Mouse (Mus musculus) heart, adult 2 months (tissue): ENCODE data around the gene Kdm1b. TPM values are rescaled to one million over a fixed set of nuclear protein-coding genes. Genes with fewer than 3 reads are reported as not detected.

ENCODE experiments used
- DNase-seq, 2 experiments: peaks; one replicate each; pipeline ENCODE4 v3.0.0; 2021
- H3K27ac ChIP-seq: fragments of 200-600 bp; 2 replicates; pipeline ENCODE4 v1.8.1; 2022
- H3K27me3 ChIP-seq: fragments of 200-500 bp; 2 replicates; pipeline ENCODE4 v1.6.1; 2012; ENCODE audit warnings: mild to moderate bottlenecking, low read length, inconsistent platforms, mixed read lengths; ENCODE audit not compliant: control insufficient read depth, insufficient read depth
- H3K36me3 ChIP-seq: fragments of 200-500 bp; 2 replicates; pipeline ENCODE4 v1.6.1; 2012; ENCODE audit warnings: low read length, inconsistent platforms; ENCODE audit not compliant: control insufficient read depth, insufficient read depth
- H3K4me1 ChIP-seq: fragments of 200-500 bp; 2 replicates; pipeline ENCODE4 v1.6.1; 2011; ENCODE audit warnings: low read length; ENCODE audit not compliant: control insufficient read depth, insufficient read depth
- H3K4me3 ChIP-seq: fragments of 200-600 bp; 2 replicates; pipeline ENCODE4 v1.8.1; 2022
- H3K79me2 ChIP-seq: fragments of 200-500 bp; replicated peaks from 2 replicates; pipeline ENCODE4 v1.6.1; 2012; ENCODE audit warnings: mild to moderate bottlenecking, inconsistent platforms, low read length, moderate library complexity, mixed read lengths; ENCODE audit not compliant: control insufficient read depth, insufficient read depth
- H3K9ac ChIP-seq: fragments of 200-500 bp; 2 replicates; pipeline ENCODE4 v1.6.1; 2012; ENCODE audit warnings: low read depth, mild to moderate bottlenecking, control low read depth, inconsistent platforms, low read length, mixed read lengths
- CTCF ChIP-seq: fragments of 200-600 bp; IDR thresholded peaks from 2 replicates; pipeline ENCODE4 v1.8.1; 2022; ENCODE audit warnings: antibody characterized with exemption, mild to moderate bottlenecking, moderate library complexity
- EP300 ChIP-seq: fragments of 200-500 bp; IDR thresholded peaks from 2 replicates; pipeline ENCODE4 v1.6.1; 2011; ENCODE audit warnings: low read depth, low read length, control low read depth; ENCODE audit not compliant: insufficient read depth
- POLR2A ChIP-seq: fragments of 200-500 bp; IDR thresholded peaks from 2 replicates; pipeline ENCODE4 v1.6.1; 2011; ENCODE audit warnings: mild to moderate bottlenecking, low read depth, low read length, control low read depth; ENCODE audit not compliant: insufficient read depth
- WGBS: fragments of 180-500 bp; shearing (Covaris S2); methylation state at CpG from one replicate; pipeline ENCODE4 v1.1.7; 2018; 5-methylcytosine and 5-hydroxymethylcytosine counted together
- intact Hi-C: fragments of 180-260 bp; cut with DNase I; formaldehyde crosslinking; loops from one replicate; pipeline ENCODE4 v1.15.1; 2025
- polyA plus RNA-seq: library from polyadenylated mRNA; depleted of rRNA; stranded (reverse); fragments of >200 nt; gene quantifications from 2 replicates; pipeline ENCODE4 v1.2.3, GENCODE M21; 2012
- total RNA-seq, 2 experiments: library from RNA; stranded (reverse); gene quantifications; 2 replicates each; pipeline ENCODE4 v1.2.3; 2021

Gene Kdm1b
- total and polyA plus RNA-seq, 3 experiments: 5.0 to 10.5 (median 8.9) TPM

- intact Hi-C loops: no loop called here
- no peak overlapping the region for H3K9ac ChIP-seq
- no peak overlapping the region for H3K27ac ChIP-seq
- H3K27me3 ChIP-seq: no peaks in the 10 kb centered on the region
- no peaks in the 10 kb centered on the region for H3K4me1 ChIP-seq
- no peak overlapping the region for H3K4me3 ChIP-seq
- DNase-seq: no peak
- no peaks in the 10 kb centered on the region for H3K79me2 ChIP-seq
- 96% methylated on average over 17 of the region's 17 CpGs for WGBS
- H3K36me3 ChIP-seq: no peaks in the 10 kb centered on the region
- no peak for TF ChIP-seq EP300
- TF ChIP-seq POLR2A: no peak
- no peak for TF ChIP-seq CTCF
Measured at GRCm38 (mm10) chr13:47062756-47063155, 19.5 kb downstream of the Kdm1b start.

GRCm38 (mm10) chr13:47063985-47064760 is 20.9 kb downstream of the Kdm1b start:
- no peak overlapping the region for H3K27ac ChIP-seq
- H3K79me2 ChIP-seq: no peaks in the 10 kb centered on the region
- H3K36me3 ChIP-seq: no peaks in the 10 kb centered on the region
- intact Hi-C loops: no loop called here
- no peak overlapping the region for H3K4me3 ChIP-seq
- TF ChIP-seq EP300 (no peak), POLR2A (no peak), CTCF (no peak)
- WGBS: 63% methylated on average over 15 of the region's 15 CpGs
- no peaks in the 10 kb centered on the region for H3K4me1 ChIP-seq
- no peak overlapping the region for H3K9ac ChIP-seq
- no peaks in the 10 kb centered on the region for H3K27me3 ChIP-seq
- no peak for DNase-seq

- no peak for TF ChIP-seq EP300
- TF ChIP-seq POLR2A: no peak
- no peak for TF ChIP-seq CTCF
- Histone ChIP-seq H3K4me3 (no peak overlapping the region), H3K4me1 (no peaks in the 10 kb centered on the region), H3K27ac (no peak overlapping the region), H3K79me2 (no peaks in the 10 kb centered on the region), H3K9ac (no peak overlapping the region), H3K36me3 (no peaks in the 10 kb centered on the region), H3K27me3 (no peaks in the 10 kb centered on the region)
- intact Hi-C loops: no loop called here
- DNase-seq: no peak
- 97% methylated on average over 10 of the region's 10 CpGs for WGBS
Measured at GRCm38 (mm10) chr13:47066516-47066915, 23.2 kb downstream of the Kdm1b start.

- no peak overlapping the region for H3K27ac ChIP-seq
- DNase-seq: no peak
- intact Hi-C loops: no loop called here
Measured at GRCm38 (mm10) chr13:47067001-47067400, 23.7 kb downstream of the Kdm1b start.

GRCm38 (mm10) chr13:47070329-47071080 is 27.2 kb downstream of the Kdm1b start:
- Histone ChIP-seq H3K79me2 (no peaks in the 10 kb centered on the region), H3K4me3 (no peak overlapping the region), H3K4me1 (no peaks in the 10 kb centered on the region), H3K27me3 (no peaks in the 10 kb centered on the region), H3K27ac (no peak overlapping the region), H3K9ac (no peak overlapping the region), H3K36me3 (no peaks in the 10 kb centered on the region)
- intact Hi-C loops: no loop called here
- WGBS: 87% methylated on average over 15 of the region's 15 CpGs
- TF ChIP-seq CTCF (no peak), EP300 (no peak), POLR2A (no peak)
- no peak for DNase-seq

More at GRCm38 (mm10) chr13:47067001-47067400, 23.7 kb downstream of the Kdm1b start:
- Histone ChIP-seq H3K4me3 (no peak overlapping the region), H3K79me2 (no peaks in the 10 kb centered on the region), H3K36me3 (no peaks in the 10 kb centered on the region), H3K4me1 (no peaks in the 10 kb centered on the region), H3K9ac (no peak overlapping the region), H3K27me3 (no peaks in the 10 kb centered on the region)
- no peak for TF ChIP-seq POLR2A
- TF ChIP-seq CTCF: no peak
- TF ChIP-seq EP300: no peak
- WGBS: 90% methylated on average over 6 of the region's 6 CpGs

GRCm38 (mm10) chr13:47071871-47072270 is 28.6 kb downstream of the Kdm1b start:
- Histone ChIP-seq H3K27me3 (no peaks in the 10 kb centered on the region), H3K27ac (no peak overlapping the region), H3K36me3 (no peaks in the 10 kb centered on the region), H3K4me3 (no peak overlapping the region), H3K4me1 (no peaks in the 10 kb centered on the region), H3K79me2 (no peaks in the 10 kb centered on the region), H3K9ac (no peak overlapping the region)
- no peak for DNase-seq
- TF ChIP-seq CTCF: no peak
- TF ChIP-seq EP300: no peak
- TF ChIP-seq POLR2A: no peak
- 91% methylated on average over 13 of the region's 13 CpGs for WGBS
- intact Hi-C loops: no loop called here
